Mouse (Mus musculus) hindbrain, embryonic 16.5 days (tissue): ENCODE measurements around the gene Ccnt2. TPM values are rescaled to one million over a fixed set of nuclear protein-coding genes. Genes with fewer than 3 reads are reported as not detected.

Experiments
- ATAC-seq: fragments of 200-750 bp; cut with Nextera tagmentation; 2 replicates; pipeline ENCODE4 v1.8.0; 2017; ENCODE audit warnings: moderate TSS enrichment, moderate library complexity
- H3K27ac ChIP-seq: fragments of 300-500 bp; sonication (generic); 2 replicates; pipeline ENCODE4 v1.5.1; 2014; ENCODE audit warnings: low read depth, mild to moderate bottlenecking, control low read depth, low read length, moderate library complexity
- H3K27me3 ChIP-seq: fragments of 300-500 bp; sonication (generic); replicated peaks from 2 replicates; pipeline ENCODE4 v1.6.1; 2014; ENCODE audit warnings: low read length; ENCODE audit not compliant: control insufficient read depth, insufficient read depth
- H3K36me3 ChIP-seq: fragments of 300-500 bp; sonication (generic); 2 replicates; pipeline ENCODE4 v1.6.1; 2014; ENCODE audit warnings: mild to moderate bottlenecking, low read length, moderate library complexity, mixed read lengths; ENCODE audit not compliant: control insufficient read depth, insufficient read depth
- H3K4me1 ChIP-seq: fragments of 300-500 bp; sonication (generic); 2 replicates; pipeline ENCODE4 v1.6.1; 2014; ENCODE audit warnings: low read depth, low read length; ENCODE audit not compliant: control insufficient read depth, insufficient read depth
- H3K4me2 ChIP-seq: fragments of 300-500 bp; sonication (generic); 2 replicates; pipeline ENCODE4 v1.6.1; 2014; ENCODE audit warnings: mild to moderate bottlenecking, low read length, control low read depth, moderate library complexity
- H3K4me3 ChIP-seq: fragments of 300-500 bp; sonication (generic); 2 replicates; pipeline ENCODE4 v1.5.1; 2014; ENCODE audit warnings: mild to moderate bottlenecking, low read length, control low read depth, moderate library complexity
- H3K9ac ChIP-seq: fragments of 300-500 bp; sonication (generic); 2 replicates; pipeline ENCODE4 v1.6.1; 2014; ENCODE audit warnings: low read depth, mild to moderate bottlenecking, control low read depth, low read length, moderate library complexity
- H3K9me3 ChIP-seq: fragments of 300-500 bp; sonication (generic); 2 replicates; pipeline ENCODE4 v1.6.1; 2014; ENCODE audit warnings: mild to moderate bottlenecking, low read length, moderate library complexity; ENCODE audit not compliant: control insufficient read depth
- WGBS: fragments of 180-500 bp; shearing (Covaris S2); extraction: QIAGEN DNeasy Blood & Tissue Kit; methylation state at CpG from one replicate; pipeline ENCODE4 v1.1.7; 2014; 5-methylcytosine and 5-hydroxymethylcytosine counted together
- polyA plus RNA-seq: library from polyadenylated mRNA; unstranded; fragments of >200 nt; fragmentation: Nextera tagmentation; extraction: Ambion mirVana; gene quantifications from 2 replicates; pipeline ENCODE4 v1.2.1, GENCODE M21; 2015

The Ccnt2 gene
- polyA plus RNA-seq, 1 experiment from 2014 or later = 75.6 TPM

- Histone ChIP-seq H3K9ac (no peak overlapping the region), H3K4me1 (peaks cover 21% of the 10 kb centered on the region)
- 34% methylated on average over 3 of the region's 3 CpGs for WGBS
Measured at GRCm38 (mm10) chr1:127780142-127780541, 6.2 kb downstream of the Ccnt2 start.

GRCm38 (mm10) chr1:127780849-127781248 is 6.9 kb downstream of the Ccnt2 start:
- peaks cover 17% of the 10 kb centered on the region for H3K4me1 ChIP-seq
- H3K36me3 ChIP-seq = no peaks in the 10 kb centered on the region
- no peaks in the 10 kb centered on the region for H3K9me3 ChIP-seq
- H3K4me3 ChIP-seq = no peak overlapping the region
- H3K4me2 ChIP-seq = no peak overlapping the region
- no peak overlapping the region for H3K27ac ChIP-seq
- no peak overlapping the region for H3K9ac ChIP-seq
- WGBS = 64% methylated on average over 2 of the region's 2 CpGs
- ATAC-seq = no peak
- H3K27me3 ChIP-seq = no peaks in the 10 kb centered on the region

More at GRCm38 (mm10) chr1:127780142-127780541, 6.2 kb downstream of the Ccnt2 start:
- no peak for ATAC-seq
- Histone ChIP-seq H3K27me3 (no peaks in the 10 kb centered on the region), H3K9me3 (no peaks in the 10 kb centered on the region), H3K4me2 (no peak overlapping the region), H3K36me3 (no peaks in the 10 kb centered on the region), H3K4me3 (no peak overlapping the region), H3K27ac (no peak overlapping the region)

GRCm38 (mm10) chr1:127783862-127784261 is 9.9 kb downstream of the Ccnt2 start:
- H3K27ac ChIP-seq = no peak overlapping the region
- no peaks in the 10 kb centered on the region for H3K9me3 ChIP-seq
- no peak overlapping the region for H3K9ac ChIP-seq
- H3K4me3 ChIP-seq = no peak overlapping the region
- no peaks in the 10 kb centered on the region for H3K36me3 ChIP-seq
- H3K27me3 ChIP-seq = no peaks in the 10 kb centered on the region
- peaks cover 7% of the 10 kb centered on the region for H3K4me1 ChIP-seq
- H3K4me2 ChIP-seq = no peak overlapping the region
- ATAC-seq = no peak

GRCm38 (mm10) chr1:127785882-127786281 is 11.9 kb downstream of the Ccnt2 start:
- H3K36me3 ChIP-seq = no peaks in the 10 kb centered on the region
- H3K9ac ChIP-seq = no peak overlapping the region
- WGBS = 60% methylated on average over 1 of the region's 1 CpGs
- no peaks in the 10 kb centered on the region for H3K27me3 ChIP-seq
- ATAC-seq = no peak
- H3K4me1 ChIP-seq = peaks cover 7% of the 10 kb centered on the region
- H3K4me2 ChIP-seq = no peak overlapping the region
- no peak overlapping the region for H3K4me3 ChIP-seq
- H3K27ac ChIP-seq = no peak overlapping the region
- H3K9me3 ChIP-seq = no peaks in the 10 kb centered on the region

GRCm38 (mm10) chr1:127788943-127789342 is 15.0 kb downstream of the Ccnt2 start:
- Histone ChIP-seq H3K4me3 (no peak overlapping the region), H3K9me3 (no peaks in the 10 kb centered on the region), H3K27me3 (no peaks in the 10 kb centered on the region), H3K4me1 (no peaks in the 10 kb centered on the region), H3K27ac (no peak overlapping the region), H3K4me2 (no peak overlapping the region), H3K36me3 (no peaks in the 10 kb centered on the region; the same call in 1 of the 2 replicates), H3K9ac (no peak overlapping the region)
- ATAC-seq = no peak
- WGBS = 89% methylated on average over 6 of the region's 6 CpGs

GRCm38 (mm10) chr1:127793459-127793858 is 19.5 kb downstream of the Ccnt2 start:
- ATAC-seq = no peak
- H3K36me3 ChIP-seq = no peaks in the 10 kb centered on the region; the same call in 1 of the 2 replicates
- H3K9ac ChIP-seq = no peak overlapping the region
- H3K4me3 ChIP-seq = no peak overlapping the region
- no peaks in the 10 kb centered on the region for H3K4me1 ChIP-seq
- H3K4me2 ChIP-seq = no peak overlapping the region
- 94% methylated on average over 1 of the region's 1 CpGs for WGBS
- H3K9me3 ChIP-seq = no peaks in the 10 kb centered on the region
- no peak overlapping the region for H3K27ac ChIP-seq
- H3K27me3 ChIP-seq = no peaks in the 10 kb centered on the region

GRCm38 (mm10) chr1:127795087-127795769 is 21.3 kb downstream of the Ccnt2 start:
- no peak overlapping the region for H3K27ac ChIP-seq
- H3K27me3 ChIP-seq = no peaks in the 10 kb centered on the region
- no peaks in the 10 kb centered on the region for H3K9me3 ChIP-seq
- H3K4me3 ChIP-seq = no peak overlapping the region
- 88% methylated on average over 6 of the region's 6 CpGs for WGBS
- H3K9ac ChIP-seq = no peak overlapping the region
- peaks cover 6% of the 10 kb centered on the region for H3K36me3 ChIP-seq
- ATAC-seq = no peak
- no peak overlapping the region for H3K4me2 ChIP-seq
- no peaks in the 10 kb centered on the region for H3K4me1 ChIP-seq

- Histone ChIP-seq H3K4me3 (no peak overlapping the region), H3K27me3 (no peaks in the 10 kb centered on the region), H3K9me3 (no peaks in the 10 kb centered on the region), H3K27ac (no peak overlapping the region), H3K36me3 (peaks cover 6% of the 10 kb centered on the region), H3K9ac (no peak overlapping the region), H3K4me1 (no peaks in the 10 kb centered on the region), H3K4me2 (no peak overlapping the region)
- 77% methylated on average over 4 of the region's 4 CpGs for WGBS
- no peak for ATAC-seq
Measured at GRCm38 (mm10) chr1:127796341-127796740, 22.4 kb downstream of the Ccnt2 start.

- ATAC-seq = no peak
- Histone ChIP-seq H3K27me3 (no peaks in the 10 kb centered on the region), H3K4me3 (no peak overlapping the region), H3K4me2 (no peak overlapping the region), H3K9ac (no peak overlapping the region), H3K9me3 (no peaks in the 10 kb centered on the region), H3K36me3 (peaks cover 8% of the 10 kb centered on the region), H3K4me1 (no peaks in the 10 kb centered on the region), H3K27ac (no peak overlapping the region)
- WGBS = 72% methylated on average over 1 of the region's 1 CpGs
Measured at GRCm38 (mm10) chr1:127796752-127797151, 22.8 kb downstream of the Ccnt2 start.
